Mouse (Mus musculus) G1E (cell line): Measurements from ENCODE around the gene Ppm1h. TPM values are rescaled to one million over a fixed set of nuclear protein-coding genes. Genes with fewer than 3 reads are reported as not detected.
"Not testable (repeated sequence)": the region's sequence is repeated elsewhere in the genome, so short reads cannot be mapped to it uniquely, and the experiment has no call there.

Experiments used
- ATAC-seq: 2 replicates; pipeline ENCODE4 v1.8.0; 2016; ENCODE audit warnings: mild to moderate bottlenecking; ENCODE audit not compliant: insufficient number of reproducible peaks, poor library complexity, low FRiP score, severe bottlenecking; ENCODE audit errors: extremely low read depth
- DNase-seq: peaks from one replicate; pipeline ENCODE4 v3.0.0; 2012; ENCODE audit warnings: low spot score
- H3K27me3 ChIP-seq: 2 replicates; pipeline ENCODE4 v1.6.1; 2012; ENCODE audit warnings: mild to moderate bottlenecking, low read length, inconsistent platforms; ENCODE audit not compliant: insufficient read depth
- H3K36me3 ChIP-seq: replicated peaks from 2 replicates; pipeline ENCODE3; 2012; ENCODE audit warnings: mild to moderate bottlenecking, inconsistent platforms
- H3K4me1 ChIP-seq: 2 replicates; pipeline ENCODE4 v1.6.1; 2012; ENCODE audit warnings: low read depth, low read length, inconsistent platforms, mixed read lengths; ENCODE audit not compliant: insufficient read depth
- H3K4me3 ChIP-seq: 2 replicates; pipeline ENCODE4 v1.5.1; 2012; ENCODE audit warnings: low read depth, mild to moderate bottlenecking, inconsistent platforms, low read length, moderate library complexity, mixed read lengths
- H3K9me3 ChIP-seq: replicated peaks from 2 replicates; pipeline ENCODE4 v1.6.1; 2012; ENCODE audit warnings: inconsistent platforms
- CTCF ChIP-seq: IDR thresholded peaks from 2 replicates; pipeline ENCODE4 v1.5.1; 2012; ENCODE audit warnings: low read depth, low read length, inconsistent platforms, mixed read lengths
- GATA1 ChIP-seq: IDR thresholded peaks from 2 replicates; pipeline ENCODE4 v1.6.1; 2012; ENCODE audit warnings: borderline replicate concordance, low read length, inconsistent platforms, mixed read lengths
- GATA2 ChIP-seq: IDR thresholded peaks from 2 replicates; pipeline ENCODE4 v1.6.1; 2012; ENCODE audit warnings: low read depth, low read length, inconsistent platforms, borderline replicate concordance
- POLR2AphosphoS5 ChIP-seq: IDR thresholded peaks from 2 replicates; pipeline ENCODE4 v1.6.1; 2012; ENCODE audit warnings: low read depth, low read length, inconsistent platforms; ENCODE audit not compliant: insufficient replicate concordance
- TAL1 ChIP-seq: conservative IDR thresholded peaks from 2 replicates; pipeline ENCODE4 v1.6.1; 2012; ENCODE audit warnings: low read depth, low read length, inconsistent platforms, mixed read lengths
- polyA plus RNA-seq: library from polyadenylated mRNA; stranded (reverse); fragments of >175 nt; gene quantifications from 2 replicates; pipeline ENCODE4 v1.2.3, GENCODE M21; 2012
- total RNA-seq, 2 experiments: library from RNA; stranded (forward) in 1 of 2; stranded (reverse) in 1 of 2; fragments of 200-1000 nt in 1 of 2; fragments of >200 nt in 1 of 2; fragmentation: Nextera tagmentation in 1 of 2; gene quantifications; 2 replicates each; pipeline ENCODE4 v1.2.3; 2014 to 2017

The Ppm1h gene
- total and polyA plus RNA-seq, 3 experiments = 0.27 TPM; not detected in 2

GRCm38 (mm10) chr10:122961494-122961893, 282.9 kb downstream of the Ppm1h start:
- no peak for ATAC-seq

DNA sequence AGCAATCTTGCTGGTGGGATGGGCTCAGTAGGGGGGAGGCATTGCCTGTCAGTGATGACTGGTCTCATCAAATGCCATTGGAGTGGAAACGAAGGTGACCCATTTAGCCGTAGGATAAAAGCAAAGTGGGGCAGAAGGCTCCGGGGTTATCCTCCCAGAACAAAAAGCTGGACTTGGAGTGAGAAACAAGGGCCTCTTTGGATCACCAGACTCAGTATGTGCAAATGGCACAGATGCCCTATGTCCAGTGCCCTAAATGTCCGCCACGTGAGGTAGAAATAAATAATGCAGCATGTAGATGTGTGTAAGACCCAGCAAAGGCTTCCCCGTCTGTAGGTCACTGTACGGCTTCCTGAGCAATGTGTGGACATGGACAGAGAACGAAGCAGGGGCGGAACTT, 284.1 kb downstream of the Ppm1h start:
- DNase-seq (no peak), ATAC-seq (no peak)
- Histone ChIP-seq H3K9me3 (peaks cover 13% of the 10 kb centered on the region), H3K4me1 (no peaks in the 10 kb centered on the region), H3K27me3 (no peaks in the 10 kb centered on the region), H3K36me3 (no peaks in the 10 kb centered on the region), H3K4me3 (no peak overlapping the region)
- TF ChIP-seq GATA2 (no peak), POLR2AphosphoS5 (no peak), CTCF (no peak), TAL1 (no peak)

More at GRCm38 (mm10) chr10:122961494-122961893, 282.9 kb downstream of the Ppm1h start:
- no peak for DNase-seq
- Histone ChIP-seq H3K27me3 (no peaks in the 10 kb centered on the region), H3K4me1 (no peaks in the 10 kb centered on the region), H3K4me3 (no peak overlapping the region), H3K36me3 (no peaks in the 10 kb centered on the region), H3K9me3 (peaks cover 13% of the 10 kb centered on the region)
- TF ChIP-seq GATA1 (no peak), GATA2 (no peak), TAL1 (no peak), POLR2AphosphoS5 (no peak)

- Histone ChIP-seq H3K4me1 (no peaks in the 10 kb centered on the region), H3K9me3 (peaks cover 13% of the 10 kb centered on the region), H3K36me3 (no peaks in the 10 kb centered on the region), H3K27me3 (no peaks in the 10 kb centered on the region), H3K4me3 (no peak overlapping the region)
- no peak for TF ChIP-seq POLR2AphosphoS5
- TF ChIP-seq GATA1 = no peak
- no peak for TF ChIP-seq CTCF
- no peak for TF ChIP-seq GATA2
- TF ChIP-seq TAL1 = no peak
- ATAC-seq = no peak
- no peak for DNase-seq
These were observed 285.1 kb downstream of the Ppm1h start for GRCm38 (mm10) chr10:122963463-122964240.

DNA sequence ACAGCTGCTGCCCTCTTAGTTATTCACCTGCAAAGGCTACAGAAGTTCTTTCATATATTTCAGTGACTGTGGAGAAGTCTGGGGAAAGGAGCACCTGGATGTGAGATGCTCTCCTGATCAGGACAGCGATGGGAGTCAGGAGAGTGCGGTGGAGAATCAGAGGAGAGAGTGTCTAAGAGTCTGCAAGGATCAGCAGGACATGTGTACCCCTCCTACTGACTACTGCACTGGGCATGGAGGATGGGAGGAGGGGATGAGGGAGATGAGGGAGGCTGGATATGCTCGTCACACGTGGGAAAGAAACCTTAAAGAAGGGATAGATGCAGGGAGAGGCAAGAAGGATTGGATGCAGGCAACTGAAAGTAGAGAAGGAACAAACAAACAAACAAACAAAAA, 285.7 kb downstream of the Ppm1h start:
- TF ChIP-seq GATA1 (no peak), TAL1 (no peak), CTCF (no peak), POLR2AphosphoS5 (no peak), GATA2 (no peak)
- H3K36me3 ChIP-seq = no peaks in the 10 kb centered on the region
- DNase-seq (no peak), ATAC-seq (no peak)
- no peaks in the 10 kb centered on the region for H3K27me3 ChIP-seq
- no peaks in the 10 kb centered on the region for H3K4me1 ChIP-seq
- no peak overlapping the region for H3K4me3 ChIP-seq
- H3K9me3 ChIP-seq = peaks cover 13% of the 10 kb centered on the region

DNA sequence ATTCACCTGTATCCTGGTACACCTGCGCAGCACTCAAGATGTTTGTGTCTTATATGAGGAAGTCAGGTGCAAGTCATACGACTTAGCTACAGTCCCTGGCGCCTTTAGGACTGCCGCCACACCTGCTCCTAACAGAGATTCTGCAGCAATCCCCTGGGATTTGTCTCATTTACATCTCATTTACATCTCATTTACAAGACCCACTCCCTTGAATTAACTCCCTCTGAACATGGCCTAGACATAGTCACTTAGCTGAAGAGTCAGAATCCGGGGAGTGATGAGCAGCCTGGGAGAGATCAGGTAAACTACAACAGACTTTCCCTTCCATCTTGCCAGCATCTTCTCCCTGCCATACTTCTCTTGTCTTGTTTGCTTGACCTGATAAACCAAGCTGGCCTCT, 287.1 kb downstream of the Ppm1h start:
- H3K4me1 ChIP-seq, H3K27me3 ChIP-seq, ATAC-seq, DNase-seq, H3K9me3 ChIP-seq, H3K36me3 ChIP-seq, H3K4me3 ChIP-seq: not testable (repeated sequence)

GRCm38 (mm10) chr10:122966421-122966820, 287.9 kb downstream of the Ppm1h start:
- ATAC-seq (no peak), DNase-seq (no peak)
- no peaks in the 10 kb centered on the region for H3K27me3 ChIP-seq
- peaks cover 6% of the 10 kb centered on the region; the same call in 1 of the 2 replicates for H3K9me3 ChIP-seq
- no peaks in the 10 kb centered on the region for H3K4me1 ChIP-seq
- no peak overlapping the region for H3K4me3 ChIP-seq
- no peaks in the 10 kb centered on the region for H3K36me3 ChIP-seq
- TF ChIP-seq CTCF = no peak
- TF ChIP-seq POLR2AphosphoS5 = no peak

GRCm38 (mm10) chr10:122970188-122970587, 291.6 kb downstream of the Ppm1h start:
- no peak for ATAC-seq

More at GRCm38 (mm10) chr10:122970188-122970587, 291.6 kb downstream of the Ppm1h start:
- Histone ChIP-seq H3K4me3 (no peak overlapping the region), H3K27me3 (no peaks in the 10 kb centered on the region), H3K9me3 (no peaks in the 10 kb centered on the region), H3K36me3 (no peaks in the 10 kb centered on the region), H3K4me1 (no peaks in the 10 kb centered on the region)
- TF ChIP-seq GATA1 = no peak
- no peak for TF ChIP-seq POLR2AphosphoS5
- TF ChIP-seq TAL1 = no peak
- TF ChIP-seq CTCF = no peak
- TF ChIP-seq GATA2 = no peak
- DNase-seq = no peak
